Mouse (Mus musculus): ENCODE results near the gene Sh3bgrl. TPM values are rescaled to one million over a fixed set of nuclear protein-coding genes. Genes with fewer than 3 reads are reported as not detected.
"Not testable (repeated sequence)": the region's sequence is repeated elsewhere in the genome, so short reads cannot be mapped to it uniquely, and the experiment has no call there.

The Sh3bgrl gene
- 235 and 283 TPM in 2 replicates for total RNA-seq (2015)
- total RNA-seq (2017), result 177 and 189 TPM in 2 replicates

DNA sequence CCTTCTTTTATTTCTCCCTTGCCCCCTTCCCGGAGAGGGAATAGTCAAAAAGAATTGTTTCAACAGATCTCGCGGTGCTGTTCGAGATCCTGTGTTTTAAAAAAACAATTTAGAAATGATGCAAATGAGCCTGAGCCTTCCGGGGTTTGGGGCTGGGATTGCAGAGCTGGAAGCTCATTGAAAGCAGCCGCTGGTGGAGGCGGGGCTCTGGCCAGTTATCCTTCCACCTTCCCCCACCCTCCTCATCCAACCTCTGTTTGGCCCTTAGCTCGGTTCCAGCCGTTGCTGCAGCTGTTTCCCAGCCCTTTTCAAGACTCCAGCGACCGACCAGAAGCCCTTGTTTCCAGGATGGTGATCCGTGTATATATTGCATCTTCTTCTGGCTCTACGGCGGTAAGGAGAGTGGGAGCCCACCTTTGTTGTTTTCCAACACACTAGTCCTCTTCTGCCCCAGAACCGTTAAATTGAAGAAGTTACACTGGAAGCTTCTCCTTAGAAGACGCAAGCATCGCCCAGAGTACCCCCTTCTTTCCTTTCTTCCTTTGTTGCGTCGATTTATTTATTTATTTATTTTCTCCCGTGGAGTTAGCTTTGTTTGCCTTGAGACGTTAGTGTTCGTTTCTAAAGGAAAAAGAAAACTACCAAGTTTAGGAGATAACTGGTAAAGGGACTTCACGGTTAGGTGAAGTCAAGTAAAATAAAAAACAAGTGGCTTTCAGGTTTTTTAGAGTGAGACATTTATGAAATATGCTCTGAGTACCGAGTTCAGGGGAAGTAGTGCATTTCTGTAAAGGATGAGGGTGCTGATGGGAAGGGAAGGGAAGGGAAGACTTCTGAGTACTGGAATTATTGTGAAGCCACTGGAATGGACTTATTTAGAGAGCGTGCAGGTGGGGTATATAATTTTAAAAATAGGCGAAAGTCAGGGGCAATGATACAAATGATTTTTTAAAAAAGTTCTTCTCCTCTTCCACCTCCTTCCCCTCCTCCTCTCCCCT lies at the start of gene Sh3bgrl:
Sh3bgrl (plus strand) TSS at position 121 of the 998 bp plus-strand sequence.
- ATAC-seq (ENCODE audit: poor library complexity, severe bottlenecking), result peak; percentile 98

GRCm38 (mm10) chrX:109047773-109048172 lies 47.4 kb upstream of the Sh3bgrl start:
- ATAC-seq (ENCODE audit: poor library complexity, severe bottlenecking), result no peak

- ATAC-seq (ENCODE audit: poor library complexity, severe bottlenecking), result no peak
These were observed 23.4 kb upstream of the Sh3bgrl start for GRCm38 (mm10) chrX:109071719-109072118.

DNA sequence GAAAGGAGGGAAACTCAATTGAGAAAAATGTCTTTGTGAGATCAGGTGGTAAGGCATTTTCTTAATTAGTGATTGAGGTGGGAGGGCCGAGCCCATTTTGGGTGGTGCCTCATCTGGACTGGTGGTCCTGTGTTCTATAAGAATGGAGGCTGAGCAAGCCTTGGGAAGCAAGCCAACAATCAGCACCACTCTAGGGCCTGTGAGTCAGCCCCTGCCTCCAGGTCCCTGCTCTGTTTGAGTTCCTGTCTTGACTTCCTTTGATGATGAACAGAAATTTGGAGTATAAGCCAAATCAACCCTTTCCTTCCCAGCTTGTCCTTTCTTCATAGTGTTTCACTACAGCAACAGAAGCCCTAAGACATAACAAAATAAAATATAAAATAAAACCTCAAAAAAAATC lies 19.4 kb upstream of the Sh3bgrl start:
- ATAC-seq (ENCODE audit: poor library complexity, severe bottlenecking), result no peak

DNA sequence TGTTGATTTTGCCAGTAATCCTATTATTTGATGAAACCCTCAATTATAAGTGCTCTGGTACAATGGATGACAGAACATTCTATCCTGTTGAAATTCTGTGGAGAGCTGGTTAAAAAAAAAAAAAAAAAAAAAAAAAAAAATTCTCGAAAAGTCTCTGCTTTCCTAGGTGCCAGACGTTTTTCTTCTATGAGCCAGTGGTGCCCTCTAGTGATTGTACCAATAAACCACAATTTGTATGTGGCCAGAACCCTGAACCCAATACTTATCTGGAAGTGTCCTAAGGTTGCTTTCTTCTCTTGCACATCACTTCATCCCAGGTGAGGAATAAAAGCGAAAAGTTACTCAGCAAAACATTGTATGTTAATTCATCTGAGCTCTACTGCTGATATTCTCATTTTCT lies 18.8 kb upstream of the Sh3bgrl start:
- ATAC-seq (ENCODE audit: poor library complexity, severe bottlenecking), result peak; percentile 75

DNA sequence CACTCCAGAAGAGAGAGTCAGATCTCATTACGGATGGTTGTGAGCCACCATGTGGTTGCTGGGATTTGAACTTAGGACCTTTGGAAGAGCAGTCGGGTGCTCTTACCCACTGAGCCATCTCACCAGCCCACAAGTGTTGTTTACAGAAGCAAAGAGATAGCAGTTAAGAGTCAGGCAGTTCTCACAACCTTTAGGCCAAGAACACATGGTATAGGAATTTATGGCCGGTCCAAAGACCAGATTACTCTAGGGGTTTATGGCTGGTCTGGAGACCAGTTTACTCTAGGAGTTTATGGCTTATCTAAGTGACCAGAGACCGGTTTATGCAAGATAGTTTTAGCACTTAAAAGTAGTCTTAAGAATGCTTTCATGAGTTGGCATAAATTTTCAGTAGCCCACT lies 15.8 kb upstream of the Sh3bgrl start:
- ATAC-seq (ENCODE audit: poor library complexity, severe bottlenecking), result not testable (repeated sequence)

- no peak for ATAC-seq (ENCODE audit: poor library complexity, severe bottlenecking)
These were observed 8.1 kb upstream of the Sh3bgrl start for GRCm38 (mm10) chrX:109087073-109087472.

- peak; percentile 6; the same call in 1 of the 2 replicates for ATAC-seq (ENCODE audit: poor library complexity, severe bottlenecking)
These were observed 365 bp upstream of the Sh3bgrl start for GRCm38 (mm10) chrX:109094800-109095199.

DNA sequence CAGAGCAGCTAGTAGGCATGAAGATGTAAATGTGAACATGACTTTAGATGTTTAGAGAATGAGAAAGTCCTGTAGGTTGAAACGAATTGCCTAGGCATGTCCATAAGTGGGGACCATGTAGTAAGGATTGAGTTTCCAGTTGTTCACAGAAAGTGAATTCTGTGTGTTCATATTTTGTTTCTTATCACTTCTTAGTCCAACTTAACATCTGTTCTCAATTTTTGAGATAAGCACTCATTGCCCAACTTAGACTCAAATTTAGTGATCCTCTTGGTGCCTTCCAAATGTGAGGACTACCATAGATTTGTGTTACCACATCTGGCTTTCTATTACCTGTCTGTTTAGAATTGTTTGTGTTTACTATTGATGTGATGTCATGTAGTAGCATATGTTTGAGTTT lies 3.3 kb downstream of the Sh3bgrl start:
- ATAC-seq (ENCODE audit: poor library complexity, severe bottlenecking), result no peak

DNA sequence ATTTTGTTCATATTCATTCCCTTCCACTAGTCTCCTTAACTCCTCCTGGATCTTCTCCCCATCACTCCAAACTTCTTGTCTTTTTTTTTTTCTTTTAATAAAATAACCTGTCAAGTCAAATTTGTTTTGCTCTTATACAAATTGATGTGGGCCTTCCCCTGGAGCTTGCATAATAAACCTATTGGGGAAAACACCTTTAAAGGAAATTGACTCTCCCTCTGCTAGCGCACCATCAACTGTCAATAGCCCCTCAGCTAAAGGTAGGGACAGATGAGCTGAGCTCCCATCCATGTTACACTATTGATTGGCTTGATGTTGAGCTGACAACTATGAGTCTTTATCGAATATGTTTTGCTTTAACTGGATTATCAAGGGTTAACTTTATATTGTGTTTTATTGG lies 5.3 kb downstream of the Sh3bgrl start:
- ATAC-seq (ENCODE audit: poor library complexity, severe bottlenecking), result no peak

DNA sequence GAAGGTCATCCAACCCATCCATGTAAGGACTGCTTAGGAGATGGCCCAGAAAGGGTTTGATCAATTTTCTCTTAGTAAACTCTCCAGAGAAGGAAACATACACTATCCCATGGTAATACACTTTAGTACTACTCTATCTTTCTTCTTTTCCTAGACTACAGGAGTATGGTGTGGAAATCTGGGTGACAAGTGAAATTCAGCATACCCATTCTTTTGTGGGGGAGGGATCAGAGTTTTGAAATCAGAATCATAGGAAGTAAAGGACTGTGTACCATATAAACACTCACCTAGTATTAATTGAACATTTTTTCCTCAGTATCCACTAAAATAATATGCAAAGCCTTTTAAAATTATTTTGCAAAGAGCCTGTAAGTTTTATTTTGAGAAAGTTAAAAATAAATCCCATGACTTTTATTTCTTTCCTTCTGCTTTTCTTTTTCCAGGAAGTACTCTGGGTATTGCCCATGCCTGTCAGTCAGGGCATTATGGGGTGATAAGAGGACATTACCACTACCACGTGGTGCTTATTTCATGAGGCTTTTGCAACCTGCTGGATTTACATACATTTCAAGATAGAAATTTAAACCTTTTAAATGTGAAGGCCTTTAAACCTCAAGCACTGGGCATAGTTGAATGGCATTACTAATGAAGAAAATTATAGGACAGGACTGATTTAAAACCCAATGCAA lies 13.1 kb downstream of the Sh3bgrl start:
- ATAC-seq (ENCODE audit: poor library complexity, severe bottlenecking), result peak; percentile 92

DNA sequence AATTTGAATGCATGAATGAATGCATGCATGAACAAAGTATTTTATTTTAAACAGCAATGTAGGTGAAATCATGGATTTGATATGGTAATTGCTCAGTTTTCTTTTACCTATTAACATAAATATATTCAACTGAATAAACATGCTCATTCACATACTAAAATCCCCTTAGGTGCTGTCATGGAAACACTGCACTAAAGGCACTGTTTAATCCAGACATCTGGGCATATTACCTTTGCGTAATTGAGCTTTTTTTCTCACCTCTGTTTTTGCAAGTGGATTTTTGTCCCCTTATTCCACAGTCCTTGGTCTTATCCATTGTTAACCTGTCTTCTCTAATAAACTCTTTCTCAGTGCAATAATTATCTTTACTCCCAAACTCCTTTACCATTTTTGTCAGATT lies 17.7 kb downstream of the Sh3bgrl start:
- no peak for ATAC-seq (ENCODE audit: poor library complexity, severe bottlenecking)

DNA sequence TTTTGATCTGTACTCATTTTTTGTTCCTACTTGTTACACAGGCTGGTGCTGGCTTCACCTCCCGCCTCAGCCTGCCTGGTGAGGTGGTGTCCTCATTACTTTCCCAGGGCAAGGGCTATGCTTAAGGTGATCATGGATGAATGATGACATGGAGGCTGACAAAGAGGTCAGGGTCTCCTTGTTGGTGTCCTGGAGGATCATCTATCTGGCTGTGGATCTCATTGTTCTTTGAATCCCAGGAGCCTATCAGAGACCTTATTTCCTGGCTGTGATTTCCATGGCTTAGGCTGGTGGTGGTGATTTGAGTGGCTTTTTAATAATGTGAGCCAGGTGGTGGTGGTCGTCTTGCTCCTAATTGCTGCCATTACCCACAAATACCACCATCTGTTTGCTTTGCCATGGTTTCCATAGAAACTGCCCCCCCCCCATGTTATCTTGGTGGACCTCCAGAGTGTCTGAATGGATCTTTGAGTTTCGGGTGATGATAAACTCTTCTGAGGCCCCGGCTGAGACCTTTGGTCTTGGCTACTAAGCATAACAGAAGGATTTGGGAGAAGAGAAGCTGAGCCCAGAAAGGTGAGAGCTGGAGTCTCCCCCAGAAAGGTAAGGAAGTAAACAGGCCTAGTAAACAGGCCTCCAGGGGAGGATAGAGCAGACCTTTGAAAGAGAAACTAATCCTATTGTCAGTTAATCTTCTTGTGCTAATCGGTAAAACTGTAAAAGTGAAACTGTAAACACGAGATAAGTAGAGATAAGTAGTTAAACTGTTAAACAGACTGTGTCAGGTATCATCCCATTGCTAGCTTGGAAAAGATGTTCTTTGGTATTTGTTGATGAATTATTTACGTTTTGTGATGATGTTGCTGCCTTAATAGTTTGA lies 18.5 kb downstream of the Sh3bgrl start:
- ATAC-seq (ENCODE audit: poor library complexity, severe bottlenecking), result peak; percentile 35; the same call in 1 of the 2 replicates

- ATAC-seq (ENCODE audit: poor library complexity, severe bottlenecking), result peak; percentile 91
These were observed 25.0 kb downstream of the Sh3bgrl start for GRCm38 (mm10) chrX:109119829-109120826.

GRCm38 (mm10) chrX:109121161-109121560 lies 26.0 kb downstream of the Sh3bgrl start:
- ATAC-seq (ENCODE audit: poor library complexity, severe bottlenecking), result no peak

GRCm38 (mm10) chrX:109122670-109123069 lies 27.5 kb downstream of the Sh3bgrl start:
- ATAC-seq (ENCODE audit: poor library complexity, severe bottlenecking), result no peak

DNA sequence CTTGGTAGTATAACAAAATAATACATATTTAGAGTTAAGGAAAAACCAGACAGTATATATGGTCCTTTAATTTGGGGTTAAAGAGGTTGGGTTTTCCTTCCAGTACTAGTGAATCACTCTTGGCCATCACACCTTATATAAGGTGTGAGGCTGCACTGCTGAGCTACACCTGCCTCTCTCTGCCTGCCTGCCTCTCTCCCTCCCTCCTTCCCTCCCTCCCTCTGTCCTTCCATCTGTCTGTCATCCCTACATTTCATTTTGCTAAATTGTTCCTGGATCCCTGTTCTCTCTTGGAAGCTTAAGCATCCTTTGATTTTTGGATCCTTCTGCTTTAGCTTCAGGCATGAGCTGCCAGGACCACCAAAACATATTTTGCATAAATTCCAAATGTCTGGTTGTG lies 28.6 kb downstream of the Sh3bgrl start:
- ATAC-seq (ENCODE audit: poor library complexity, severe bottlenecking), result no peak

- ATAC-seq (ENCODE audit: poor library complexity, severe bottlenecking), result no peak
These were observed 31.7 kb downstream of the Sh3bgrl start for GRCm38 (mm10) chrX:109126847-109127246.

GRCm38 (mm10) chrX:109127551-109128088 lies 32.5 kb downstream of the Sh3bgrl start:
- no peak for ATAC-seq (ENCODE audit: poor library complexity, severe bottlenecking)
